Mouse (Mus musculus) small intestine, adult 2 months (tissue): ENCODE results near the gene Flrt1.

Experiments
- CTCF ChIP-seq: fragments of 200-500 bp; IDR thresholded peaks from 2 replicates; pipeline ENCODE4 v1.5.1; 2012; ENCODE audit warnings: low read depth, mild to moderate bottlenecking, control low read depth, inconsistent platforms, low read length, moderate library complexity, mixed read lengths; ENCODE audit not compliant: insufficient replicate concordance, insufficient read length; ENCODE audit errors: extremely low read depth
- POLR2A ChIP-seq: fragments of 200-500 bp; IDR thresholded peaks from 2 replicates; pipeline ENCODE4 v1.6.1; 2012; ENCODE audit warnings: low read depth, mild to moderate bottlenecking, control low read depth, inconsistent platforms, low read length, moderate library complexity

DNA sequence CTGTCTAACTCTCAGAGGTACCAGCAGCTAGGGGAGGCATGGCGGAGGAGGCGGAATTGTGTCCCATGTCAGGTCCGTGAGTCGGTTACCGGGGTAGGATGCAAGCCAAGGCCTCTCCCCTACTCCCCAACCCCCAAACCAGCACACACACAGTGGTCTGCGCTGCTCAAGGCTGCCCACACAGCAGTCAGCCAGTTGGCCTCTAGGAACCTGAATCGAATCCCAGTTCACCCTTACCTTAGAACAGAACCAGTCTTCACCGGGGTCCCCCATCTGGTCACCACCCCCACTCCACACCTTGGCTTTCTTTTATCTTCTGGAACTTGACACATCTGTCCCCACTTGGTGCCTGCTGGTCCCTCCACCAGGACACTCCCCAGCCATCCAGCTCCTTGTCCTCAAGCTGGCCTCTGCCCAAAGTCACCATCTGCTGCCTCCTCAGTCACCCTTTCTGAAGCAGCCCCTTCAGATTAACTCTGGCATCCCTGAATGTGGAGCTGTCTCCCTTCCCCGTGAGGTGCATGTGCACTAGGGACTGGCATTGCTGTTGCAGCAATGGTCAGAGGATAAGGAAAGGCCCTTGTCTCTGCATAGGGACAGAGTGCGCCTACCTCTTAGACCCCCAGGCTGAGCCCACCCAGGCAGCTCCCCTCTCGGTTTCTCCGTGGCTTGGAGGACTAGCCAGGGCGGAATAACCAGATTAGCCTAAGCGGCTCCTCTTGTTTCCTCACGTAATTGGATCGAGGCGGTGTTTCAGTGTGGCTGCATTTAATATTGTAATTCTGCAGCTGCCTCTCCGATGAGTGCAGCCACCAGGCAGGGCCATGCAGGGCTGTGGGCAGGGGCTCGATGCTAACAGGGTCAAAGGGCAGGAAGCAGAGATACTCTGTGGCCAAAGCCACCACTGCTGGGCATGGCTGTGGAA, 23.3 kb upstream of the Flrt1 start:
- no peak for TF ChIP-seq CTCF
- TF ChIP-seq POLR2A: no peak
